Mouse (Mus musculus): Measurements from ENCODE around the gene Tgfb1. TPM values are rescaled to one million over a fixed set of nuclear protein-coding genes. Genes with fewer than 3 reads are reported as not detected.
A peak's percentile ranks its signal among the peaks of the same experiment; 100 is the strongest.

Gene Tgfb1
- polyA plus RNA-seq, 1 experiment from 2014 or later, result 1.1 TPM

- DNase-seq (ENCODE audit: low spot score) (no peak), ATAC-seq (ENCODE audit: low FRiP score) (peak; percentile 25)
- Histone ChIP-seq H3K4me1 (replicated peaks; ENCODE audit: control insufficient read depth, insufficient read depth, low read length) (peaks cover 9% of the 10 kb centered on the region), H3K36me3 (ENCODE audit: control insufficient read depth, insufficient read depth, low read length) (peaks cover 4% of the 10 kb centered on the region; the same call in 1 of the 2 replicates), H3K27me3 (ENCODE audit: control insufficient read depth, insufficient read depth, low read length) (no peaks in the 10 kb centered on the region), H3K9me3 (ENCODE audit: control insufficient read depth, low read length) (no peaks in the 10 kb centered on the region), H3K27ac (ENCODE audit: low read depth, low read length) (peak overlapping the region; percentile 96), H3K9ac (ENCODE audit: low read depth, low read length) (peak overlapping the region; percentile 98), H3K4me3 (ENCODE audit: low read depth, low read length) (peak overlapping the region; percentile 99), H3K4me2 (replicated peaks; ENCODE audit: low read depth, low read length) (peak overlapping the region; percentile 80)
- under 1% methylated on average over 42 of the region's 46 CpGs for WGBS
Measured at GRCm38 (mm10) chr7:25753643-25754438, 67.0 kb downstream of the Tgfb1 start.

- H3K27ac ChIP-seq (ENCODE audit: low read depth, low read length), result peak overlapping the region; percentile 96
- H3K27me3 ChIP-seq (ENCODE audit: control insufficient read depth, insufficient read depth, low read length), result no peaks in the 10 kb centered on the region
- ATAC-seq (ENCODE audit: low FRiP score) (no peak), DNase-seq (ENCODE audit: low spot score) (no peak)
- H3K4me1 ChIP-seq (replicated peaks; ENCODE audit: control insufficient read depth, insufficient read depth, low read length), result peaks cover 9% of the 10 kb centered on the region
- no peaks in the 10 kb centered on the region for H3K9me3 ChIP-seq (ENCODE audit: control insufficient read depth, low read length)
- peak overlapping the region; percentile 98 for H3K9ac ChIP-seq (ENCODE audit: low read depth, low read length)
- WGBS, result 2% methylated on average over 26 of the region's 30 CpGs
- peak overlapping the region; percentile 99 for H3K4me3 ChIP-seq (ENCODE audit: low read depth, low read length)
- peaks cover 3% of the 10 kb centered on the region; the same call in 1 of the 2 replicates for H3K36me3 ChIP-seq (ENCODE audit: control insufficient read depth, insufficient read depth, low read length)
- peak overlapping the region; percentile 80 for H3K4me2 ChIP-seq (replicated peaks; ENCODE audit: low read depth, low read length)
Measured at GRCm38 (mm10) chr7:25754439-25754737, 67.6 kb downstream of the Tgfb1 start.

Other genes with a start within 250 kb of the Tgfb1 start
- 0.74 and 1.4 TPM in 2 replicates for gene Ceacam1, start 209.4 kb upstream of the Tgfb1 start, polyA plus RNA-seq (2014; fragmentation: Nextera tagmentation; extraction: Ambion mirVana)
- gene Ceacam2, start 147.1 kb upstream of the Tgfb1 start, polyA plus RNA-seq (2014; fragmentation: Nextera tagmentation; extraction: Ambion mirVana), result not detected in 2 replicates
- not detected in 2 replicates for gene Erich4, start 71.1 kb upstream of the Tgfb1 start, polyA plus RNA-seq (2014; fragmentation: Nextera tagmentation; extraction: Ambion mirVana)
- gene Dmac2, start 67.6 kb upstream of the Tgfb1 start, polyA plus RNA-seq (2014; fragmentation: Nextera tagmentation; extraction: Ambion mirVana), result 25.1 and 25.5 TPM in 2 replicates
- gene B3gnt8, start 60.3 kb upstream of the Tgfb1 start, polyA plus RNA-seq (2014; fragmentation: Nextera tagmentation; extraction: Ambion mirVana), result 0.36 and 0.91 TPM in 2 replicates
- 32.9 and 35.2 TPM in 2 replicates for gene Bckdha, start 28.0 kb upstream of the Tgfb1 start, polyA plus RNA-seq (2014; fragmentation: Nextera tagmentation; extraction: Ambion mirVana)
- gene Exosc5, start 27.8 kb upstream of the Tgfb1 start, polyA plus RNA-seq (2014; fragmentation: Nextera tagmentation; extraction: Ambion mirVana), result 48.1 and 49.9 TPM in 2 replicates
- 1.6 and 2.2 TPM in 2 replicates for gene Tmem91, start 11.8 kb upstream of the Tgfb1 start, polyA plus RNA-seq (2014; fragmentation: Nextera tagmentation; extraction: Ambion mirVana)
- 33.1 and 34.8 TPM in 2 replicates for gene B9d2, start 6.2 kb upstream of the Tgfb1 start, polyA plus RNA-seq (2014; fragmentation: Nextera tagmentation; extraction: Ambion mirVana)
- 30.5 and 33.7 TPM in 2 replicates for gene Ccdc97, start 32.1 kb downstream of the Tgfb1 start, polyA plus RNA-seq (2014; fragmentation: Nextera tagmentation; extraction: Ambion mirVana)
- 68.1 and 70.1 TPM in 2 replicates for gene Hnrnpul1, start 67.8 kb downstream of the Tgfb1 start, polyA plus RNA-seq (2014; fragmentation: Nextera tagmentation; extraction: Ambion mirVana)
- 15.0 and 19.4 TPM in 2 replicates for gene Axl, start 101.7 kb downstream of the Tgfb1 start, polyA plus RNA-seq (2014; fragmentation: Nextera tagmentation; extraction: Ambion mirVana)
- gene Cyp2s1, start 129.9 kb downstream of the Tgfb1 start, polyA plus RNA-seq (2014; fragmentation: Nextera tagmentation; extraction: Ambion mirVana), result 0.69 and 0.95 TPM in 2 replicates
- not detected in 2 replicates for gene Cyp2b10, start 210.6 kb downstream of the Tgfb1 start, polyA plus RNA-seq (2014; fragmentation: Nextera tagmentation; extraction: Ambion mirVana)